Mouse (Mus musculus): ENCODE measurements at regions not wholly inside any gene's neighbourhood (a gene's known extent, or its start where the extent isn't known, plus 50 kb on each side); places are given as distances from the start of the nearest gene placed in this dataset.

DNA sequence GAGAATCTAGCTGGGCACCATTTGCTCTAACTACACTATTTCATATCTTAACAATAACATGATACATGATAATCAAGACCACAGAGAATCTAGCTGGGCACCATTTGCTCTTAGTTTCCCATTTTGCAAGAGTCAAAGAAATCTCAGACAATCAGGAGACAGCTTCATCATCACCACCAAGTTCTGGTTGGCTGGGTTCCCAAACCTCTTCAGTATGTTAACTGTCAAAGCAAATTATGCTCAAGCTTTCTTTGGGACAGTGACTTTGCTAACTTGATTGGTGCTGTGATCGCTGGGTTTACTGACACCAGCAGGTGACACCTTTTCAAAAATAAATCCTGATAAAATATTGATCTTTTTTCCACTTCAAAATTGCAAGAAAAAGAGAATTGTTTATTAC, 609.2 kb upstream of the Arrdc3 start:
- no peak overlapping the region for H3K4me2 ChIP-seq
- ATAC-seq (ENCODE audit: insufficient read depth) (no peak), DNase-seq (peak; percentile 13)
- H3K9me3 ChIP-seq (ENCODE audit: low read depth, low read length), result no peaks in the 10 kb centered on the region
- no peak overlapping the region for H3K4me3 ChIP-seq (ENCODE audit: low read depth, low read length)
- WGBS, result 66% methylated on average over 1 of the region's 1 CpGs
- H3K36me3 ChIP-seq (ENCODE audit: insufficient read depth), result no peaks in the 10 kb centered on the region
- H3K27ac ChIP-seq (ENCODE audit: low read depth), result no peak overlapping the region
- H3K9ac ChIP-seq, result no peak overlapping the region
- H3K27me3 ChIP-seq (ENCODE audit: insufficient read depth, low read length), result no peaks in the 10 kb centered on the region
- no peak for TF ChIP-seq CTCF (IDR thresholded peaks at IDR 0.05; ENCODE audit: low read depth)
- H3K4me1 ChIP-seq (ENCODE audit: insufficient read depth), result no peaks in the 10 kb centered on the region

DNA sequence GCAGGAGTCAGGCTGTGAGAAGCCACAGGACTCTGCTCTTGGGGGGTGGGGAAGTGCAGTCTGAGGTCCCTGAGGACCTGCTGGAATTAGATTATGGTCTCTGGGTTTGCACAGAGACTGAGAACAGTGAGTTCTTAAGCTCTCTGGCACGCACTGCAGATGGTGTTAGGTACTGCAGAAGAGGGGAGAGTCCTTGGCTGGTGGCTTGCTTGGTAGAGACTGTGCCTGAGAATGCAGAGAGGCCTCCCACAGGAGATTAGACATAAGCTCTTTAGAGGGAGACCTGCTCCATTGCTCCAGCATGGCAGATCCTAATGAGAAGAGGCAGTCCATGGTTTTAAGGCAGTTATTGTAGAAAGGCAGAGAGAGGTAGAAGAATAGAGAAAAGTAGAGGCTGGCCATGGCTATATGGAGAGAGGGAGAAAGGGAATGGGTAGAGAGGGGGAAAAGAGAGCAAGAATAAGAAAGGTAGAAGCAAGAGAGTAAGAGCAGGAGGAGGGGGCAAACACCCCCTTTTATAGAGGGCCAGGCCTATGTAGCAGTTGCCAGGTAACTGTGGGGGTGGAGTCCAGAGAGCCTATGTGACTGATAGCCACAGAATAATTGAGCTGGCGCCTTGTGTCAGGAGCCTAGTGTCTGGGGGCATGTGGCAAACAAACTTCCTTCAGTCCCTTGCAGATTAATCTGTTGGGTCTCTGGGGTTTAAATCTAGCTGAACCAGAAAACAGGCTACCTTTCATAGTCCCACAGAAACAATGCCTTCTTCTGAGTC, 591.3 kb upstream of the Arrdc3 start:
- Histone ChIP-seq H3K4me2 (no peak overlapping the region), H3K4me1 (ENCODE audit: insufficient read depth) (no peaks in the 10 kb centered on the region), H3K9ac (no peak overlapping the region), H3K27me3 (ENCODE audit: insufficient read depth, low read length) (no peaks in the 10 kb centered on the region), H3K4me3 (ENCODE audit: low read depth, low read length) (no peak overlapping the region), H3K9me3 (ENCODE audit: low read depth, low read length) (no peaks in the 10 kb centered on the region), H3K36me3 (ENCODE audit: insufficient read depth) (no peaks in the 10 kb centered on the region), H3K27ac (ENCODE audit: low read depth) (no peak overlapping the region)
- 37% methylated on average over 2 of the region's 2 CpGs for WGBS
- DNase-seq, result no peak
- ATAC-seq (ENCODE audit: insufficient read depth), result no peak
- TF ChIP-seq CTCF (IDR thresholded peaks at IDR 0.05; ENCODE audit: low read depth), result no peak

DNA sequence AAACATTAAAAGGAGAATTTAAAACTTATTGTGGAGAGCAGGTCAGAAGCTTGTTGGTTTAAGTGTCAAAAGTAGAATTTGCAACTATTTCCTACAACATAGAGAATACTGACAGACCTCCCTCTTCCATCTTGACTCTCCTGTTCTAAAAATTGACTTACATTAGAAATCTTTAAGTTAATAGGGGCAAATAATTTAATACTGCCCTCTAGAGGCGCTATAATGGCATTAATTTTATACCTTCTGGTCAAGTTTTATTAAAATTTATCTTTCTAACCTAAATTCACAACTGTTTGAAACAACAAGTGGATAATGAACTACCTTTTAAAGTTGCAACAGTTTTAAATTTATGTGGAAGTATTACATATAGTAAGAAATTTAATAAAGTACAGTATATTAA, 587.5 kb upstream of the Arrdc3 start:
- H3K4me3 ChIP-seq (ENCODE audit: low read depth, low read length), result no peak overlapping the region
- no peak overlapping the region for H3K9ac ChIP-seq
- H3K4me1 ChIP-seq (ENCODE audit: insufficient read depth), result no peaks in the 10 kb centered on the region
- 4% methylated on average over 1 of the region's 1 CpGs for WGBS
- no peaks in the 10 kb centered on the region for H3K9me3 ChIP-seq (ENCODE audit: low read depth, low read length)
- H3K27ac ChIP-seq (ENCODE audit: low read depth), result no peak overlapping the region
- H3K4me2 ChIP-seq, result no peak overlapping the region
- 0 out of 2 replicates have a peak, but pooled peaks have one; percentile 11 for TF ChIP-seq CTCF (IDR thresholded peaks at IDR 0.05; ENCODE audit: low read depth)
- H3K36me3 ChIP-seq (ENCODE audit: insufficient read depth), result no peaks in the 10 kb centered on the region
- no peaks in the 10 kb centered on the region for H3K27me3 ChIP-seq (ENCODE audit: insufficient read depth, low read length)
- DNase-seq (peak; percentile 22), ATAC-seq (ENCODE audit: insufficient read depth) (no peak)

DNA sequence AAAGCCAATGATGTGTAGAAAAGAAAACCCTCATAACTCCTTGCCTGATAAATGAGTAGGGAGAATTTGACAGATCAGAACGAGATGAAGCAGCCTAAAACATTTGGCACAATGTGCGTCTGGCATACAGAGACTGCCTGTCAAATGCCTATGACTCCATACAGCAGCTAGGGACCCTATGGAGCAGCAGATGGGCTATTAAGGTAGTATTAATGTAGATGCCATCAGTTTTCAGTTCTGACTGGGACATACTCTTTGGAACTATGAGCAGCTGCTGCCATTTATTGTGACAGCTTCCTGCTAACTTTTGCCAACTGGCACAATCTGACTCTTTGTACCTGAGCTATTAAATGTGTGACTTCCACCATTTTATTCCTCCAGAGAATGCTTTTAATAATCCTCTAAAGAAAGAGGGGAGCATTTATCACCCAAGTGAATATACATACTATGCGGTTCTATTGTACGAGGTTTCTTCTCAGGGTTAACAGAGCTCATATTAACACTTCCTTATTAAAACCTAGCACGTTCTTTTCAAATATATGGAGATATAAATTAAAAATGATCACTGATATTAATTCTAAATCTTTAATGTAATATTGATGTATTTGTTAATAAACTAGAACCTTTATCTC, 549.0 kb upstream of the Arrdc3 start:
- no peak for ATAC-seq (ENCODE audit: insufficient read depth)
- no peak for TF ChIP-seq CTCF (IDR thresholded peaks at IDR 0.05; ENCODE audit: low read depth)
- Histone ChIP-seq H3K4me3 (ENCODE audit: low read depth, low read length) (no peak overlapping the region), H3K4me2 (no peak overlapping the region), H3K27me3 (ENCODE audit: insufficient read depth, low read length) (no peaks in the 10 kb centered on the region), H3K4me1 (ENCODE audit: insufficient read depth) (no peaks in the 10 kb centered on the region), H3K36me3 (ENCODE audit: insufficient read depth) (no peaks in the 10 kb centered on the region), H3K9me3 (ENCODE audit: low read depth, low read length) (no peaks in the 10 kb centered on the region), H3K9ac (no peak overlapping the region), H3K27ac (ENCODE audit: low read depth) (no peak overlapping the region)
- DNase-seq, result peak; percentile 5
- WGBS, result 54% methylated on average over 5 of the region's 5 CpGs

DNA sequence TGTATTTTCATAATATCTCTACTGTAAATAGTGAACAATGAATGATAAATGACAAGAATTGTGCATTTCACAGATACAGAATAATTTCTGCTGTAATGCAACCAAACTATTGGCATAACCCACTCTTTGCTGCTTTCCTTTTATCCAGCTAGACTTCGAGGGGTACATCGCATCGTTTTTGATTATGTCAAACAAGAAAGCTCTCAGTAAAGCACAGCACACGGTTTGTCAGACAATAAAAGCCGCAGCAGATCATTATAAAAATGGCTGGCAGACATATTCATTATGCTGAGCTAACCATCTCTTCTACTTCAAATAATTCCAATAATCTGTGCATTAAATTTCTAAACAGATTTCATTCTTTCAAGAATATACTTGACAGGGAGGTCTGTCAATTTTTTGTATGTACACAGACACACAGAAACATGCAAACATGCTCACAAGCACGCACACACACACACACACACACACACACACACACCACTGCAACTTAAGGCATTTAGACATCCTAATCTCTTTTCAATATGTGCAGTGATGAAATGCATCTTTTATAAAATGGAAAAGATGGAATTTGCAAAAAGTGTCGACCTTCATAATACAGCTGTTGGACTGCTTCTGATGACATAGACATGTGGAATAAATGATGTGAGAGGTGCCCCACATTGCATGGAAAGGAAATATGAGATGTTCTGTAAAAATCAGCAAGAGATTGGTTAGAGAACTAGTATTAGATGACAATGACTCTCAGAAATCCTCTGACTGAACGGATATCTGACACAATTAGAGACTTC, 548.1 kb upstream of the Arrdc3 start:
- Histone ChIP-seq H3K4me1 (ENCODE audit: insufficient read depth) (no peaks in the 10 kb centered on the region), H3K4me3 (ENCODE audit: low read depth, low read length) (no peak overlapping the region), H3K27me3 (ENCODE audit: insufficient read depth, low read length) (no peaks in the 10 kb centered on the region), H3K9me3 (ENCODE audit: low read depth, low read length) (no peaks in the 10 kb centered on the region), H3K36me3 (ENCODE audit: insufficient read depth) (no peaks in the 10 kb centered on the region), H3K27ac (ENCODE audit: low read depth) (no peak overlapping the region), H3K9ac (no peak overlapping the region), H3K4me2 (no peak overlapping the region)
- DNase-seq (peak; percentile 86), ATAC-seq (ENCODE audit: insufficient read depth) (peak; percentile 91)
- 38% methylated on average over 8 of the region's 8 CpGs for WGBS
- TF ChIP-seq CTCF (IDR thresholded peaks at IDR 0.05; ENCODE audit: low read depth), result no peak

DNA sequence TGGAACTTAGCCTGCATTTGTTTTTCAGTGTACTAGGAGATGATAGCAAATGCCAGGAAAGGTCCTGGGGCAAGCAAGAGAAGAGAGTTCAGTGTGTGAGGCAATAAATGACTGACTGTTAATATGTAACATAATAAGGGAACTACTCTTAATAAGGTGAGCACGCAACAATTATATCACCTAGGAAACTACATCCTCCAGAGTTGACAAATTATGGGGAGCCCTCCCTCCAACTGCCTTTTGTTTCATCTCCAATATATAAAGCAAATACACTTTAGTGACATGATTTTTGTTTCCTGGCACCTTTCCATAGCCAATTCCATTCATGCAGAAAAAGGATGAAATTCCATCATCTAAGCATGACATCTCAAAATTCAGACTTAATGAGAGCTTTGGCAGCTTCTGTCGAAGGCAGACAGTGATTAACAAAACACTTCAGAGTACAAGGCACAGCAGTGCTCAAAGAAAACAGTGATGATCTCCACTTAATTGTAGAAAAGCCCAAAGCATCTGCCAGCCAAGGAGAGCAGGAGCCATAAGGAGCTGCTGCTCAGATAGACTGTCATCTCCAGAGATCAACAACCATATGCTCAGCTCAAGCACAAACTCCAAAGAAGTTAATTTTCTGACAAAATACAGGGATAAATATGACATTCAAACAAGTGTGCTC, 536.1 kb upstream of the Arrdc3 start:
- Histone ChIP-seq H3K9ac (no peak overlapping the region), H3K4me2 (no peak overlapping the region), H3K4me3 (ENCODE audit: low read depth, low read length) (no peak overlapping the region), H3K9me3 (ENCODE audit: low read depth, low read length) (no peaks in the 10 kb centered on the region), H3K4me1 (ENCODE audit: insufficient read depth) (no peaks in the 10 kb centered on the region), H3K27ac (ENCODE audit: low read depth) (no peak overlapping the region), H3K27me3 (ENCODE audit: insufficient read depth, low read length) (no peaks in the 10 kb centered on the region), H3K36me3 (ENCODE audit: insufficient read depth) (no peaks in the 10 kb centered on the region)
- WGBS, result 57% methylated on average over 2 of the region's 2 CpGs
- ATAC-seq (ENCODE audit: insufficient read depth), result no peak
- DNase-seq, result no peak
- no peak for TF ChIP-seq CTCF (IDR thresholded peaks at IDR 0.05; ENCODE audit: low read depth)

All from lung, embryonic 14.5 days (tissue).